Mouse (Mus musculus): ENCODE measurements around the gene Gm7694. TPM values are rescaled to one million over a fixed set of nuclear protein-coding genes. Genes with fewer than 3 reads are reported as not detected.

Gene Gm7694
- polyA plus RNA-seq, 1 experiment from 2014 or later: 4.6 TPM

DNA sequence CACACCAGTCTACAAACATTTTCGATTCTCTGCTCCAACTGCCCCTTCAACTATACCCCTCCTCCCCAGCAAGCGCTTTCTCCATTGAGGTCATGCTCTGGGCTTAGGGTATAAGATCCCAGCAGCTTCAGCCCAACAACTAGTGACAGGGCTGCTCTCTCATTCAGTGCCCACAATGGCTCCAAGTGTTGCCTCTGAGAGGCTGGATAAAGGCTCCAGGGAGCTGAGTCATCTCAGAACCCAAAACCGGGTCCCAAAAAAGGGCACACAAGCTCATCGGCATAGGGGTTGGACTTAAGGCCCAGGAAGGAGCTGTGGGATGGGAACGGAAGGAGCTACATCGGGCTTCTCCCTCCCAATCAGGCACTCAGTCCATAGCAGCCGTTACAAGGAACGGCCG is 4.4 kb downstream of the Gm7694 start:
- no peak for ATAC-seq (replicated peaks; ENCODE audit: extremely low read depth, insufficient read depth, low FRiP score)
- WGBS: 91% methylated on average over 9 of the region's 9 CpGs
- Histone ChIP-seq H3K9ac (ENCODE audit: low read length) (no peak overlapping the region), H3K9me3 (replicated peaks; ENCODE audit: control insufficient read depth, low read length) (no peaks in the 10 kb centered on the region), H3K4me2 (ENCODE audit: low read depth, low read length) (no peak overlapping the region), H3K27me3 (ENCODE audit: control insufficient read depth, insufficient read depth, low read length) (no peaks in the 10 kb centered on the region), H3K27ac (ENCODE audit: low read length) (no peak overlapping the region), H3K4me1 (ENCODE audit: control insufficient read depth, insufficient read depth, low read length) (no peaks in the 10 kb centered on the region), H3K4me3 (ENCODE audit: low read length) (no peak overlapping the region), H3K36me3 (ENCODE audit: control insufficient read depth, insufficient read depth) (peaks cover 7% of the 10 kb centered on the region)

DNA sequence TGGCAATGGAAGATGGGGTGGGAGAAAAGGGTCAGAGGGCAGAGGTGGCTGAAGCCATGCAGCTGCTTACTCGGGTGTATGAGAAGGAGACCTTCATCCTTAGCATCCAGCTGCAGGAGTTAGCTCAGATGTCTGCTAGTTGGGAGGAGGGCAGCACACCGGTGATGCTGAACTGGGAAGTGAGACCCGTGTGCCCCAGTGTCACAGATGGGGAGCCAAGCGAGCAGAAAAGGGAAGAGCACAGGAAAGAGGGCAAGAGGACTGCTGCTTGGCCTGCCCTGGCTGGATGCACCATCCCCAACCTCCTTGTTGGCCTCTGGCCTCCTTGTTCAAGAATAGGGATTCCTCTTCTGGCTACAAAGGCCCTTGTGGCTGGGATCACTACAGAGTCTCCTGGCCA is 6.6 kb downstream of the Gm7694 start:
- no peak overlapping the region for H3K27ac ChIP-seq (ENCODE audit: low read length)

DNA sequence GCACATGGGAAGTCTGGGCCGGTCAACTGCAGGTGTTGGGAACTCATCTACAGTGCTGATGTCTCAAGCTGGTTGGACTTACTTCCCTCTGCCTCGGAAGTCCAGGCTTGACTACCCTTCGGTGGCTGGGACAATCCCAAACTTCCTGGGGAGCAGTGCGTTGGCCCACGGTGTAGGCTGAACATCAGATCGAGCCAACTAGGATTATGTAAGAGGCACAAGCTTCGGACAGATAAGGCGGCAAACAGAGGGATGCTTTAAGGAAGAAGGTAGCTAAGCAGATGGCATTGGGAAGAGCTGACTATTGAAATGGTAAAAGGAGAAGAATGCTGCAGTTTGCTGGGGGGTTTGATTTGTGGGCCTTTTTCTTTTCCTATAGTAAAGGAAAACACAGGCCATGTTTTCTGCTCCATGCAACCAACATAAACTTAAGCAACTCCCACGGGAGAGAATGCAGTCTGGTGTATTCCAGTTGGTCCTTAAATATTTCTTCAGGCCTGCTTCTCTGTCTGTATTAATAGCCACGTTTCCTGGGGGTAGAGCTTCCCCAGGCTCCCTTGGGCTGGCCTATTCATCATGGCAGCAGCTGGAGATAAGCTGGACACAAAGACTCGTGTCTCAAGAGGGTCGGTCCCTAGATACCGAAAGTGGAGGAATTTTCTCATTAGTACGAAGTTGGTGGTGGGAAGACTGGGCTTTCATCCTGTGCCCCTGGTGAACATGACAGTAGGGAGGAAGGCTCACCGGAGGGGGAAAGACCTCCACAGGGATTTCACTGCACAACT is 11.2 kb downstream of the Gm7694 start:
- Histone ChIP-seq H3K4me2 (ENCODE audit: low read depth, low read length) (no peak overlapping the region), H3K4me3 (ENCODE audit: low read length) (no peak overlapping the region), H3K36me3 (ENCODE audit: control insufficient read depth, insufficient read depth) (no peaks in the 10 kb centered on the region), H3K9ac (ENCODE audit: low read length) (no peak overlapping the region), H3K27me3 (ENCODE audit: control insufficient read depth, insufficient read depth, low read length) (no peaks in the 10 kb centered on the region), H3K4me1 (ENCODE audit: control insufficient read depth, insufficient read depth, low read length) (no peaks in the 10 kb centered on the region), H3K9me3 (replicated peaks; ENCODE audit: control insufficient read depth, low read length) (no peaks in the 10 kb centered on the region), H3K27ac (ENCODE audit: low read length) (no peak overlapping the region)
- WGBS: 60% methylated on average over 15 of the region's 15 CpGs
- no peak for ATAC-seq (replicated peaks; ENCODE audit: extremely low read depth, insufficient read depth, low FRiP score)

More for the DNA sequence above, 6.6 kb downstream of the Gm7694 start:
- Histone ChIP-seq H3K27me3 (ENCODE audit: control insufficient read depth, insufficient read depth, low read length) (no peaks in the 10 kb centered on the region), H3K4me1 (ENCODE audit: control insufficient read depth, insufficient read depth, low read length) (no peaks in the 10 kb centered on the region), H3K4me2 (ENCODE audit: low read depth, low read length) (no peak overlapping the region), H3K4me3 (ENCODE audit: low read length) (no peak overlapping the region), H3K9ac (ENCODE audit: low read length) (no peak overlapping the region), H3K36me3 (ENCODE audit: control insufficient read depth, insufficient read depth) (peaks cover 4% of the 10 kb centered on the region; the same call in 1 of the 2 replicates), H3K9me3 (replicated peaks; ENCODE audit: control insufficient read depth, low read length) (no peaks in the 10 kb centered on the region)
- WGBS: 81% methylated on average over 4 of the region's 4 CpGs
- ATAC-seq (replicated peaks; ENCODE audit: extremely low read depth, insufficient read depth, low FRiP score): no peak

DNA sequence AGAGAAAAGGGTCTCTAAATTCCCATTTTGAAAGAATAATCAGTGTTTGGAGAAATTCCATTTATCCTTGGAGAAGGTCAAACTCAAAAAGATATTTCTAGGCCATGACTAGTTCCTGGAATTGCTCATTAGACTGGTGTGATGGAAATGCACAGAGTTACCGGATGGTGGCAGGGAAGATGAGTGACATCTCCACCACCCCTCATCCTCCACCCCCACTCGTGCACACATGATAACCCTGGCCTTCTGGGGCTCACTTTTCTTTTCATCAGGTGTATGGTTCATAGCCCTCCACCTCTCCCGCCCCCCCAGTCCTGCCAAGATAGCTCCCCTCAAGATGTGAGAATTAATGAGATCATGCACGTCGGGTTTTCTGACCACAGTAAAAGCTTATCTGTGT is 12.9 kb downstream of the Gm7694 start:
- Histone ChIP-seq H3K27me3 (ENCODE audit: control insufficient read depth, insufficient read depth, low read length) (no peaks in the 10 kb centered on the region), H3K36me3 (ENCODE audit: control insufficient read depth, insufficient read depth) (no peaks in the 10 kb centered on the region), H3K4me1 (ENCODE audit: control insufficient read depth, insufficient read depth, low read length) (no peaks in the 10 kb centered on the region), H3K4me3 (ENCODE audit: low read length) (no peak overlapping the region), H3K9ac (ENCODE audit: low read length) (no peak overlapping the region), H3K27ac (ENCODE audit: low read length) (no peak overlapping the region), H3K9me3 (replicated peaks; ENCODE audit: control insufficient read depth, low read length) (no peaks in the 10 kb centered on the region), H3K4me2 (ENCODE audit: low read depth, low read length) (no peak overlapping the region)
- ATAC-seq (replicated peaks; ENCODE audit: extremely low read depth, insufficient read depth, low FRiP score): no peak
- 70% methylated on average over 5 of the region's 5 CpGs for WGBS

DNA sequence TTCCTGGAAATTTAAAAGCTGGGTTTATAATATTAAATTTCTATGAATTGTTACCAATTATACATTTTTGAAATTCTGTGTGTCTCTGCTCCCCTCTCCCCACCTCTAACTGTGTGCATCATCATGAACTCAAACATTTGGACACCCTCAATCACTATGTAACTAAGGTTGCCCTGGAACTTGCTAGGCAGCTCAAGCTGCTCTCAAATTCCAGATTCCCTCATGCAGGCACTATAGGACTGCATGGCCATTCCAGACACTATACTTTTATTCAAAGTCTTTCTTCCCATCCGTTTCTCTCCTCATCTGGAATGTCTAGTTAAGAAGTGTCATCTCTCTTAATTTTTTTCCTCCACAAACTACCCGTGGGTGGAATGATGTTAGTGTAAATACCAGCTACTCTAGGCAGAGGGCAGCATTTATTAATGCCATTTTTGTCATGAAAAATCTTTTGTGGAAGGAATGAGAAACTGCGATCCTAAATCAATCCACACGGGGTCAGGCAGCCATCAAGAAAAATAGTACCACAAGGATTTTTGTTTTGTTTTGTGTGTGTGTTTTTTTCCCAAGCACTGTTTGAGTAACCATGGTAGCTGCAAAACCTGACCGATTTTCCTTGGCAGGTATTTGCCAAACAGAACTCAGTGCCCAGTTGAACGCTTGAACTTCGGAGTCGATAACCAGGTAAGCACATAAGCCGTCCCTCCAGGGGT is 13.7 kb downstream of the Gm7694 start:
- no peak; the same call in 1 of the 2 replicates for ATAC-seq (replicated peaks; ENCODE audit: extremely low read depth, insufficient read depth, low FRiP score)
- Histone ChIP-seq H3K27ac (ENCODE audit: low read length) (no peak overlapping the region), H3K9me3 (replicated peaks; ENCODE audit: control insufficient read depth, low read length) (no peaks in the 10 kb centered on the region), H3K4me1 (ENCODE audit: control insufficient read depth, insufficient read depth, low read length) (no peaks in the 10 kb centered on the region), H3K4me3 (ENCODE audit: low read length) (no peak overlapping the region), H3K27me3 (ENCODE audit: control insufficient read depth, insufficient read depth, low read length) (no peaks in the 10 kb centered on the region), H3K4me2 (ENCODE audit: low read depth, low read length) (no peak overlapping the region), H3K9ac (ENCODE audit: low read length) (no peak overlapping the region), H3K36me3 (ENCODE audit: control insufficient read depth, insufficient read depth) (no peaks in the 10 kb centered on the region)
- 36% methylated on average over 9 of the region's 9 CpGs for WGBS

DNA sequence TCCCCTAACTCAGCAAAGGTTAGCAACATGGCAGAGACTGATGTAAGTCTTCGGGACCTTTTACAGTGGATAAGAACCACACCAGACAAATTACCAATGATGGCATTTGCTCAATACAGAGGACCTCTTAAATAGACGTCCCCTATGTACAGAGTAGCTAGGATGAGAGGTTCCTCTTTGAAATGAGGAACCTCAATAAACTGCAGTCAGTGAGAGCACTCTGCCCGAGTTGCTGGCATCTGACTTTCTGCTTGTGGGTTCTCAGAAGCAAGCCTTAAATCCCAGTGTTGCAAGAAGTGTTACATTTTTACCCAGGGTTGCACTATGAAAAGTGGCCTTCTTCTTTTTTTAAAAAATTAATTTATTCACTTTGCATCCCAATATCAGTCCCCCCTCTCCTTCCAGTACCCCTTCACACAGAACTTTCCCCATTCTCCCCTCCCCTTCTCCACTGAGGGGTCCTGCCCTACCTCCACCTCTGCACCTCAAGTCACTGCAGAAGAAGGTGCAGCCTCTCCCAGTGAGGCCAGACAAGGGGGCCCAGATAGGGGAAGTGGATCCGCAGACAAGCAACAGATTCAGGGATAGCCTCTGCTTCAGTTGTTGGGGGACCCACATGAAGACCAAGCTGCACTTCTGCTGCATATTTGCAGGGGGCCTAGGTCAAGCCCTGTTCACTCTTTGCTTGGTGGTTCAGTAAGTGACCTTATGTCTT is 23.6 kb downstream of the Gm7694 start:
- no peak for ATAC-seq (replicated peaks; ENCODE audit: extremely low read depth, insufficient read depth, low FRiP score)

DNA sequence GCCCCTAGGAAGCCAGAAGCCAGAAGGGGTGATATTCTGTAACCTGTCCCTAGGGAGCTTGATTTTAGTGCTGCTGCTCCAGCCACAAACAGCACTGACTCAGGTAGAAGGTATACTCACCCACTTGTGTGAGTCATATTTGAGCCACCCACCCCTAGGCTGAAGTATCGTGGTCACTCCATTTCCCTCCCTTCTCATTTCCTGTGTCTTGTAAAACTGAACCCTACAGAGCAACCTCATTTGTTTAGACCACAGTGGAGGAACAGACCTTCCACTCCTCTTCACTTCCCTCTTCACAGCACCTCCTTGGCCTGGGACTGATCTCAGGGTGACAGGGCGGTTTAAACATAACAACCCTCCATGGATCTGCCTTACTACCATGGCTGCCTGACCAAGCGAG is 29.1 kb downstream of the Gm7694 start, which contains the start of gene Sh2d1b1:
TSS of gene Sh2d1b1 (plus strand) at position 305 of the 400 bp plus-strand sequence.
- H3K9me3 ChIP-seq (replicated peaks; ENCODE audit: control insufficient read depth, low read length): 0 out of 2 replicates have a peak, but pooled peaks cover 3% of the 10 kb centered on the region
- WGBS: 69% methylated on average over 2 of the region's 3 CpGs
- no peak within 1 kb of the TSS for H3K9ac ChIP-seq (ENCODE audit: low read length)
- no peak within 1 kb of the TSS for H3K4me2 ChIP-seq (ENCODE audit: low read depth, low read length)
- H3K27ac ChIP-seq (ENCODE audit: low read length): no peak within 1 kb of the TSS
- ATAC-seq (replicated peaks; ENCODE audit: extremely low read depth, insufficient read depth, low FRiP score): no peak
- H3K36me3 ChIP-seq (ENCODE audit: control insufficient read depth, insufficient read depth): no peaks in the 10 kb centered on the region
- no peaks in the 10 kb centered on the region for H3K4me1 ChIP-seq (ENCODE audit: control insufficient read depth, insufficient read depth, low read length)
- H3K4me3 ChIP-seq (ENCODE audit: low read length): no peak within 1 kb of the TSS
- H3K27me3 ChIP-seq (ENCODE audit: control insufficient read depth, insufficient read depth, low read length): no peaks in the 10 kb centered on the region

More for the DNA sequence above, 23.6 kb downstream of the Gm7694 start:
- H3K27me3 ChIP-seq (ENCODE audit: control insufficient read depth, insufficient read depth, low read length): no peaks in the 10 kb centered on the region
- no peaks in the 10 kb centered on the region for H3K4me1 ChIP-seq (ENCODE audit: control insufficient read depth, insufficient read depth, low read length)
- H3K9me3 ChIP-seq (replicated peaks; ENCODE audit: control insufficient read depth, low read length): no peaks in the 10 kb centered on the region
- no peak overlapping the region for H3K27ac ChIP-seq (ENCODE audit: low read length)
- H3K4me3 ChIP-seq (ENCODE audit: low read length): no peak overlapping the region
- no peak overlapping the region for H3K4me2 ChIP-seq (ENCODE audit: low read depth, low read length)
- WGBS: 67% methylated on average over 4 of the region's 4 CpGs
- H3K9ac ChIP-seq (ENCODE audit: low read length): no peak overlapping the region
- no peaks in the 10 kb centered on the region for H3K36me3 ChIP-seq (ENCODE audit: control insufficient read depth, insufficient read depth)

DNA sequence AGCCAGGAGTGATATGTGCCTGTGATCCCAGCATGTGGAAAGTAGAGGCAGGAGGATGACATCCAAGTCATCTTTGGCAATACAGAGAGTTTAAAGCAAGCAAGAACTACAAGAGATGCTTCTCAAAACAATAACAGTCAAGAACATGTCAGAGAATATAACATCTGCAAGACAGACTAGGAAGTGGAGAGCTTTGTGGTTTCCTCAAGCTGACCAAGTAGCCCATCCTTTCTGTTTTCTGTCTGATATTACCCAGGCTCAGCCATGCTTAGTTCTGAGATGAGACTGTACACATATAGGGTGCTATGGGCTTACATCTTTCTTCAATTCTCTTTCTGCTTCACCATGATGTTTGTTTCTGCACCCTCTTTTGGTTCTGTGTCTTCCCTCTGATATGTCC is 32.9 kb downstream of the Gm7694 start:
- 0 out of 2 replicates have a peak, but pooled peaks cover 3% of the 10 kb centered on the region for H3K9me3 ChIP-seq (replicated peaks; ENCODE audit: control insufficient read depth, low read length)
- no peak overlapping the region for H3K4me3 ChIP-seq (ENCODE audit: low read length)
- no peaks in the 10 kb centered on the region for H3K4me1 ChIP-seq (ENCODE audit: control insufficient read depth, insufficient read depth, low read length)
- no peak overlapping the region for H3K9ac ChIP-seq (ENCODE audit: low read length)
- H3K4me2 ChIP-seq (ENCODE audit: low read depth, low read length): no peak overlapping the region
- ATAC-seq (replicated peaks; ENCODE audit: extremely low read depth, insufficient read depth, low FRiP score): no peak
- no peaks in the 10 kb centered on the region for H3K36me3 ChIP-seq (ENCODE audit: control insufficient read depth, insufficient read depth)
- H3K27ac ChIP-seq (ENCODE audit: low read length): no peak overlapping the region
- no peaks in the 10 kb centered on the region for H3K27me3 ChIP-seq (ENCODE audit: control insufficient read depth, insufficient read depth, low read length)

DNA sequence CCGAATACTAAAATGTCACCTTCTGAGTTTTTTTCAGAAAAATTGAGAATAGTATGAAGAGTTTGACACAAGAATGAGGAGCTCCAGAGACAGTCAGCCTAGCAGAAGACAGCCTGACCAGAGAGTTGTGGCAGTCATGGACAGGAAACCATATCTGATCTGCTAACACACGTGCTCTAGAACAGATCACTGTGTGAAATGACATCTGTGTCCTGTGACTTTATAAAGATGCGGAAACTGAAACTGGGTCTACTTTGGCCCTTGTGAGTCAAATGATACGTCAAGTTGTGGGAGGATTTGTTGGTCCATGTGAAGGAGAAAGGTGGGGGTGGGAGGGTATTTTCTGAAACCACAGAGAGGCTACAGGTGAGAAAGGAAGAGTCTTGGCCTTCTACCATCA is 35.4 kb downstream of the Gm7694 start:
- Histone ChIP-seq H3K9ac (ENCODE audit: low read length) (no peak overlapping the region), H3K4me2 (ENCODE audit: low read depth, low read length) (no peak overlapping the region), H3K4me1 (ENCODE audit: control insufficient read depth, insufficient read depth, low read length) (no peaks in the 10 kb centered on the region), H3K36me3 (ENCODE audit: control insufficient read depth, insufficient read depth) (no peaks in the 10 kb centered on the region), H3K9me3 (replicated peaks; ENCODE audit: control insufficient read depth, low read length) (peaks cover 6% of the 10 kb centered on the region; the same call in 1 of the 2 replicates), H3K4me3 (ENCODE audit: low read length) (no peak overlapping the region), H3K27ac (ENCODE audit: low read length) (no peak overlapping the region), H3K27me3 (ENCODE audit: control insufficient read depth, insufficient read depth, low read length) (no peaks in the 10 kb centered on the region)
- 69% methylated on average over 4 of the region's 4 CpGs for WGBS
- ATAC-seq (replicated peaks; ENCODE audit: extremely low read depth, insufficient read depth, low FRiP score): no peak

All from heart, embryonic 16.5 days (tissue).